Mouse (Mus musculus) intestine, embryonic 16.5 days (tissue): ENCODE measurements around the gene Foxa2. TPM values are rescaled to one million over a fixed set of nuclear protein-coding genes. Genes with fewer than 3 reads are reported as not detected.
A peak's percentile ranks its signal among the peaks of the same experiment; 100 is the strongest.

Source experiments
- ATAC-seq: fragments of 200-750 bp; cut with Nextera tagmentation; 2 replicates; pipeline ENCODE4 v1.8.0; 2017; ENCODE audit warnings: moderate TSS enrichment, moderate library complexity
- H3K27ac ChIP-seq: fragments of 300-500 bp; sonication (generic); 2 replicates; pipeline ENCODE4 v1.5.1; 2014; ENCODE audit warnings: mild to moderate bottlenecking, low read length
- H3K27me3 ChIP-seq: fragments of 300-500 bp; sonication (generic); replicated peaks from 2 replicates; pipeline ENCODE4 v1.6.1; 2014; ENCODE audit warnings: low read length, control low read depth, mixed read lengths; ENCODE audit not compliant: control insufficient read depth, insufficient read depth
- H3K36me3 ChIP-seq: fragments of 300-500 bp; sonication (generic); 2 replicates; pipeline ENCODE4 v1.6.1; 2014; ENCODE audit warnings: low read length, control low read depth; ENCODE audit not compliant: control insufficient read depth, insufficient read depth
- H3K4me1 ChIP-seq: fragments of 300-500 bp; sonication (generic); 2 replicates; pipeline ENCODE4 v1.6.1; 2014; ENCODE audit warnings: low read length, control low read depth, mixed read lengths; ENCODE audit not compliant: control insufficient read depth, insufficient read depth
- H3K4me2 ChIP-seq: fragments of 300-500 bp; sonication (generic); 2 replicates; pipeline ENCODE4 v1.6.1; 2014; ENCODE audit warnings: low read depth, low read length, control low read depth
- H3K4me3 ChIP-seq: fragments of 300-500 bp; sonication (generic); 2 replicates; pipeline ENCODE4 v1.5.1; 2014; ENCODE audit warnings: mild to moderate bottlenecking, low read length
- H3K9ac ChIP-seq: fragments of 300-500 bp; sonication (generic); 2 replicates; pipeline ENCODE4 v1.6.1; 2014; ENCODE audit warnings: low read depth, low read length
- H3K9me3 ChIP-seq: fragments of 300-500 bp; sonication (generic); 2 replicates; pipeline ENCODE4 v1.6.1; 2016; ENCODE audit warnings: low read length, control low read depth; ENCODE audit not compliant: control insufficient read depth
- WGBS: fragments of 180-500 bp; shearing (Covaris S2); extraction: QIAGEN DNeasy Blood & Tissue Kit; methylation state at CpG from one replicate; pipeline ENCODE4 v1.1.7; 2014; 5-methylcytosine and 5-hydroxymethylcytosine counted together
- polyA plus RNA-seq: library from polyadenylated mRNA; unstranded; fragments of >200 nt; fragmentation: Nextera tagmentation; extraction: Ambion mirVana; gene quantifications from 2 replicates; pipeline ENCODE4 v1.2.1, GENCODE M21; 2015

Foxa2 gene
- 3.4 and 4.1 TPM in 2 replicates for polyA plus RNA-seq

GRCm38 (mm10) chr2:148046799-148047165 lies at the start of gene Foxa2:
Gene Foxa2 (minus strand): TSS chr2:148046969.
- peak within 1 kb of the TSS; percentile 54 for H3K27ac ChIP-seq
- 3% methylated on average over 19 of the region's 19 CpGs for WGBS
- H3K36me3 ChIP-seq: no peaks in the 10 kb centered on the region
- 0 out of 2 replicates have a peak, but pooled peaks cover 4% of the 10 kb centered on the region for H3K9me3 ChIP-seq
- ATAC-seq: no peak
- H3K27me3 ChIP-seq: peaks cover 73% of the 10 kb centered on the region
- peak within 1 kb of the TSS; percentile 53; the same call in 1 of the 2 replicates for H3K9ac ChIP-seq
- peak within 1 kb of the TSS; percentile 76 for H3K4me2 ChIP-seq
- H3K4me1 ChIP-seq: peaks cover 17% of the 10 kb centered on the region
- peak within 1 kb of the TSS; percentile 54 for H3K4me3 ChIP-seq

- no peak for ATAC-seq
- Histone ChIP-seq H3K36me3 (no peaks in the 10 kb centered on the region), H3K4me2 (no peak overlapping the region), H3K4me1 (no peaks in the 10 kb centered on the region), H3K27me3 (no peaks in the 10 kb centered on the region), H3K4me3 (no peak overlapping the region), H3K9me3 (no peaks in the 10 kb centered on the region), H3K9ac (no peak overlapping the region), H3K27ac (no peak overlapping the region)
- WGBS: 75% methylated on average over 2 of the region's 2 CpGs
Observed at GRCm38 (mm10) chr2:148092089-148092488, 45.3 kb upstream of the Foxa2 start.

- 24% methylated on average over 6 of the region's 6 CpGs for WGBS
Observed at GRCm38 (mm10) chr2:148091657-148092056, 44.9 kb upstream of the Foxa2 start.

GRCm38 (mm10) chr2:148090071-148090470 lies 43.3 kb upstream of the Foxa2 start:
- Histone ChIP-seq H3K9me3 (no peaks in the 10 kb centered on the region), H3K4me3 (no peak overlapping the region), H3K4me1 (no peaks in the 10 kb centered on the region), H3K4me2 (no peak overlapping the region), H3K36me3 (no peaks in the 10 kb centered on the region), H3K27ac (no peak overlapping the region), H3K9ac (no peak overlapping the region), H3K27me3 (no peaks in the 10 kb centered on the region)
- 80% methylated on average over 2 of the region's 2 CpGs for WGBS
- ATAC-seq: no peak

More at GRCm38 (mm10) chr2:148091657-148092056, 44.9 kb upstream of the Foxa2 start:
- H3K4me3 ChIP-seq: no peak overlapping the region
- H3K9me3 ChIP-seq: no peaks in the 10 kb centered on the region
- H3K36me3 ChIP-seq: no peaks in the 10 kb centered on the region
- no peak for ATAC-seq
- no peak overlapping the region for H3K4me2 ChIP-seq
- H3K27ac ChIP-seq: no peak overlapping the region
- H3K27me3 ChIP-seq: no peaks in the 10 kb centered on the region
- H3K9ac ChIP-seq: no peak overlapping the region
- H3K4me1 ChIP-seq: no peaks in the 10 kb centered on the region

- H3K27ac ChIP-seq: no peak overlapping the region
- ATAC-seq: no peak
- H3K36me3 ChIP-seq: no peaks in the 10 kb centered on the region
- H3K27me3 ChIP-seq: no peaks in the 10 kb centered on the region
- WGBS: 63% methylated on average over 5 of the region's 5 CpGs
- H3K9ac ChIP-seq: no peak overlapping the region
- H3K9me3 ChIP-seq: no peaks in the 10 kb centered on the region
- no peak overlapping the region for H3K4me3 ChIP-seq
- no peaks in the 10 kb centered on the region for H3K4me1 ChIP-seq
- H3K4me2 ChIP-seq: no peak overlapping the region
Observed at GRCm38 (mm10) chr2:148085529-148085928, 38.8 kb upstream of the Foxa2 start.

- Histone ChIP-seq H3K9me3 (no peaks in the 10 kb centered on the region), H3K9ac (no peak overlapping the region), H3K4me1 (no peaks in the 10 kb centered on the region), H3K4me3 (no peak overlapping the region), H3K36me3 (no peaks in the 10 kb centered on the region), H3K27me3 (no peaks in the 10 kb centered on the region), H3K4me2 (no peak overlapping the region), H3K27ac (no peak overlapping the region)
- 50% methylated on average over 4 of the region's 4 CpGs for WGBS
- no peak for ATAC-seq
Observed at GRCm38 (mm10) chr2:148085126-148085525, 38.4 kb upstream of the Foxa2 start.

- no peaks in the 10 kb centered on the region for H3K9me3 ChIP-seq
- no peaks in the 10 kb centered on the region for H3K36me3 ChIP-seq
- H3K4me3 ChIP-seq: no peak overlapping the region
- no peak overlapping the region for H3K27ac ChIP-seq
- no peak for ATAC-seq
- no peak overlapping the region for H3K9ac ChIP-seq
- H3K4me1 ChIP-seq: no peaks in the 10 kb centered on the region
- 16% methylated on average over 8 of the region's 8 CpGs for WGBS
- no peaks in the 10 kb centered on the region for H3K27me3 ChIP-seq
- no peak overlapping the region for H3K4me2 ChIP-seq
Observed at GRCm38 (mm10) chr2:148082283-148082682, 35.5 kb upstream of the Foxa2 start.

GRCm38 (mm10) chr2:148060705-148061104 lies 13.9 kb upstream of the Foxa2 start:
- no peaks in the 10 kb centered on the region for H3K9me3 ChIP-seq
- H3K36me3 ChIP-seq: no peaks in the 10 kb centered on the region
- no peak for ATAC-seq
- WGBS: 71% methylated on average over 6 of the region's 6 CpGs
- no peak overlapping the region for H3K9ac ChIP-seq
- no peaks in the 10 kb centered on the region for H3K4me1 ChIP-seq
- H3K4me2 ChIP-seq: no peak overlapping the region
- H3K4me3 ChIP-seq: no peak overlapping the region
- no peaks in the 10 kb centered on the region for H3K27me3 ChIP-seq
- H3K27ac ChIP-seq: no peak overlapping the region

GRCm38 (mm10) chr2:148053411-148053810 lies 6.6 kb upstream of the Foxa2 start:
- Histone ChIP-seq H3K4me3 (no peak overlapping the region), H3K36me3 (no peaks in the 10 kb centered on the region), H3K4me1 (peaks cover 3% of the 10 kb centered on the region; the same call in 1 of the 2 replicates), H3K9me3 (no peaks in the 10 kb centered on the region), H3K9ac (no peak overlapping the region), H3K27ac (no peak overlapping the region), H3K27me3 (peaks cover 32% of the 10 kb centered on the region), H3K4me2 (no peak overlapping the region)
- ATAC-seq: no peak
- WGBS: 15% methylated on average over 6 of the region's 6 CpGs
